Mouse (Mus musculus) myocyte (in vitro differentiated cells): Measurements from ENCODE around the gene Adamts13.

Experiments used
- CEBPB ChIP-seq: IDR thresholded peaks from 2 replicates; pipeline ENCODE4 v1.6.1; 2011; ENCODE audit warnings: mild to moderate bottlenecking, moderate library complexity; ENCODE audit not compliant: poor library complexity, insufficient read depth, severe bottlenecking
- MAX ChIP-seq: IDR thresholded peaks from one replicate; pipeline ENCODE4 v1.6.1; 2011; ENCODE audit warnings: low read depth, mild to moderate bottlenecking, control low read depth
- MYOD1 ChIP-seq, 3 experiments: IDR thresholded peaks; one replicate each; pipeline ENCODE4 v1.6.1; 2011; ENCODE audit warnings: control low read depth in 2 of 3, low read depth in 2 of 3, mild to moderate bottlenecking in 2 of 3, moderate library complexity in 1 of 3; ENCODE audit not compliant: insufficient read length in 2 of 3, control insufficient read depth in 1 of 3
- POLR2A ChIP-seq: IDR thresholded peaks from one replicate; pipeline ENCODE4 v1.6.1; 2011; ENCODE audit warnings: low read depth, mild to moderate bottlenecking, control low read depth, moderate library complexity; ENCODE audit not compliant: insufficient read length
- POLR2AphosphoS2 ChIP-seq: IDR thresholded peaks from one replicate; pipeline ENCODE4 v1.6.1; 2011; ENCODE audit warnings: low read depth, control low read depth; ENCODE audit not compliant: insufficient read length
- USF1 ChIP-seq: IDR thresholded peaks from one replicate; pipeline ENCODE4 v1.6.1; 2011; ENCODE audit warnings: low read depth, mild to moderate bottlenecking, control low read depth, moderate library complexity

DNA sequence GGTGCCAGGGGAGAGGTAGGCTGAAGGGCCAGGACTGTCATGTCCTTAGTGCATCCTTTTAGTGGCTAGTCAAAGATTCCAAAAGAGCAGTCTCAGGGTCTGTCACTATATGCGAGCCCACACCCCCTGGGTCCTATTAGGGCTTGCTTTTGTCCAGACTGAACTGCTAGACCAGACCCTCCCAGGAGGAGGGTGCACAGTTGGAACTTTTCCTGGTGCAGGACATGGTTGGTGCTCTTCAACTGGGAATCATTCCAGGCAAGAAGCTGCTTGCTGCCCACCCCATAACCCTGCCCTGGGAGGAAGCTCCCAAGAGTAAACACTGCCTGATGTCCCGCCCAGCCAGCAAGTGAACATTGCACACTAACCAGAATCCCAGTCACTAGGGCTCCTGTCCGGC is at the start of gene Adamts13:
- TF ChIP-seq POLR2A (no peak), MAX (no peak), USF1 (no peak), POLR2AphosphoS2 (no peak), CEBPB (no peak), MYOD1 (IDR thresholded peaks at IDR 0.05; ENCODE audit: control insufficient read depth in 1 of 3, insufficient read length in 2 of 3, low read depth in 2 of 3) (no peak)
